Mouse (Mus musculus) bone marrow, adult 2 months (tissue): Measurements from ENCODE around the gene Hhat.

Experiments used
- CTCF ChIP-seq: fragments of 200-500 bp; IDR thresholded peaks from 2 replicates; pipeline ENCODE4 v1.5.1; 2011; ENCODE audit warnings: low read length, control low read depth; ENCODE audit not compliant: control insufficient read depth, insufficient read depth
- POLR2A ChIP-seq: fragments of 200-500 bp; IDR thresholded peaks from 2 replicates; pipeline ENCODE4 v1.6.1; 2011; ENCODE audit warnings: low read depth, mild to moderate bottlenecking, control low read depth, low read length, borderline replicate concordance; ENCODE audit not compliant: control insufficient read depth

GRCm38 (mm10) chr1:192531490-192532146 lies 239.4 kb downstream of the Hhat start:
- TF ChIP-seq CTCF (no peak), POLR2A (no peak)
